Mouse (Mus musculus): ENCODE measurements around the gene Srgn. TPM values are rescaled to one million over a fixed set of nuclear protein-coding genes. Genes with fewer than 3 reads are reported as not detected.

Srgn gene
- 890 and 940 TPM in 2 replicates for polyA plus RNA-seq (2012)

DNA sequence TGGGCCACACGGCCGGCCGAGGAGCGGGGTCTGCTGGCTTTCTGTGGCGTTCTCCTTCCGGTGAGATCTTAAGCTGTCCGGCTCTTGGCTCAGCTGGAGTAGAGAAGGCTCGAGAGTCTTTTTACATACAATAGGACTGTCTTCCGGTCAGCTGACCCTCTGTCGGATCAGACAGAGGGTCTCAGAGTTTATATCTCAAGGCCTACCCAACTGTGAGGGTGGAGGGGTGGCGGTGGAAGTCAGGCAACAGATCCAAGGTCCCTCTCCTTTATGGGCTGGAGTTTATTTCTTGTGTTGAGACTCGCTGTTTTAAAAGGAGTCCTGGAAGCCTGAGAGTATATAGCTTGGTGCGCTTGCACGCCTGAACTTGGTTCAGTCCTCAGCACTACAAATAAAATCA lies at the start of gene Srgn:
TSS of gene Srgn (minus strand) at position 101 of the 400 bp plus-strand sequence.

DNA sequence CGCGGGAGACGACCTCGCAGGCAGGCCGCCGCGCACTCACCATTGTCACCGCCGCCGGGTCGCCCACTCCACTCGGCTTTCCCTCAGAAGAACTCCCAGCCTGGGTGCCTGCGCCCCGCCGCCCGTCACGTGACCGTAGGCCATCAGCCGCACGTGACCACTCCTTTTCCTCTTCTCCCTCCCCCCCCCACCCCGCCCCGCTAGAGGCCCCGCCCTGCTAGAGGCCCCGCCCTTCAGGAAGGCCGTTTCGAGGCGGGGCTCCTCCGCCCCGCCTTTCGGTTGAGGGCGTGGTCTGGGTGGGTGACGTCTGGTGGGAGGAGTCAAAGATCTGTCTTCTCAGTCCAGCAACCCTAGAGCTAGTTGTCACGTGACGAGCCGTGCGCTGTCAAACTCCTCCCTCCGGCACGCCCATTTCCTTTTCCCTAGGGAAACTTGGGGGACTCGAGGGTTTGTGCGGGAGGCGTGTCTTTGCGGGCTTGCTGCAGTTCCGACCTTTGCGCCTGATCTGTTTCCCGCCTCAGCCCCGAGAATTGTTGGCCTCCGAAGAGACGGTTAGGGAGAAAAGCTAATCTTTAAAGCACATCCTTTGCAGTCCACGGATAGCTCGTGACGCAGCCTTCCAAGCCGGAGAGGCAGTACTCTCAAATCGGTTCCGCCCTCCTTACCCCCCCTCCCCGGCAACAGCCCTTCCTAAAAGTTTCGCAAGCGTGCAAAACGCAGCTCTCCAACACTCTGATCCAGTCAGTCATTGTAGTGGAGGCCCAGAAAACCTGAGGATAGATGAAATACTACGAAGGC lies 40.4 kb downstream of the Srgn start, which contains the start of gene Vps26a:
TSS of gene Vps26a (minus strand) at position 188 of the 798 bp plus-strand sequence.

GRCm38 (mm10) chr10:62449364-62450279 lies 77.6 kb downstream of the Srgn start, which contains the start of the genes 4930507D05Rik and Supv3l1:
Gene 4930507D05Rik (plus strand): TSS chr10:62449489.
Gene Supv3l1 (minus strand): TSS chr10:62449738.

Other genes with a start within 250 kb of the Srgn start
- 254 and 322 TPM in 2 replicates for gene Hk1, start 147.5 kb downstream of the Srgn start, polyA plus RNA-seq (2012)
- gene Hkdc1, start 105.0 kb downstream of the Srgn start, polyA plus RNA-seq (2012): 0.02 TPM in 1 of 2 replicates, not detected in the other
- gene 4930507D05Rik, start 78.0 kb downstream of the Srgn start, polyA plus RNA-seq (2012): 0.18 and 0.41 TPM in 2 replicates
- gene Supv3l1, start 77.7 kb downstream of the Srgn start, polyA plus RNA-seq (2012): 18.6 and 27.3 TPM in 2 replicates
- gene Vps26a, start 40.6 kb downstream of the Srgn start, polyA plus RNA-seq (2012): 11.1 and 11.4 TPM in 2 replicates
- 6.3 and 6.7 TPM in 2 replicates for gene Kif1bp, start 51.0 kb upstream of the Srgn start, polyA plus RNA-seq (2012)
- gene Ddx21, start 74.8 kb upstream of the Srgn start, polyA plus RNA-seq (2012): 90.8 and 142 TPM in 2 replicates
- 97.3 and 136 TPM in 2 replicates for gene Ddx50, start 123.8 kb upstream of the Srgn start, polyA plus RNA-seq (2012)
- gene Stox1, start 198.7 kb upstream of the Srgn start, polyA plus RNA-seq (2012): 0.02 and 0.03 TPM in 2 replicates

Data from megakaryocyte-erythroid progenitor cell, adult 5 weeks (primary cell).